Mouse (Mus musculus) CH12.LX (cell line): ENCODE results near the gene Kcnc3. TPM values are rescaled to one million over a fixed set of nuclear protein-coding genes. Genes with fewer than 3 reads are reported as not detected.
A peak's percentile ranks its signal among the peaks of the same experiment; 100 is the strongest.

ENCODE experiments used
- DNase-seq: peaks from one replicate; pipeline ENCODE4 v3.0.0-alpha.2; 2013; ENCODE audit errors: extremely low read depth
- H3K27ac ChIP-seq: 2 replicates; pipeline ENCODE4 v1.5.1; 2012; ENCODE audit warnings: low read depth, mild to moderate bottlenecking, control low read depth, moderate library complexity; ENCODE audit not compliant: insufficient read depth
- H3K27me3 ChIP-seq: replicated peaks from 2 replicates; pipeline ENCODE3; 2012; ENCODE audit warnings: inconsistent platforms
- H3K36me3 ChIP-seq, 2 experiments: replicated peaks in 1 of 2; 2 replicates each; pipeline versions ENCODE3 to v1.6.1; 2012; ENCODE audit warnings: inconsistent platforms in 1 of 2, low read length in 1 of 2, mild to moderate bottlenecking in 1 of 2, mixed read lengths in 1 of 2, moderate library complexity in 1 of 2; ENCODE audit not compliant: control insufficient read depth in 1 of 2, insufficient read depth in 1 of 2
- H3K4me1 ChIP-seq, 2 experiments: 2 replicates each; pipeline ENCODE4 v1.6.1; 2012; ENCODE audit warnings: inconsistent platforms in 1 of 2, moderate library complexity in 1 of 2; ENCODE audit not compliant: insufficient read depth in 2 of 2, control insufficient read depth in 1 of 2
- H3K4me2 ChIP-seq: 2 replicates; pipeline ENCODE4 v1.6.1; 2012; ENCODE audit warnings: low read depth, mild to moderate bottlenecking, control low read depth; ENCODE audit not compliant: poor library complexity, insufficient read depth, severe bottlenecking
- H3K4me3 ChIP-seq, 3 experiments: fragments of 150-350 bp in 1 of 3; sonication (generic) in 1 of 3; replicated peaks in 1 of 3; 2 replicates each; pipeline versions ENCODE3 to v1.5.1; 2011 to 2012; ENCODE audit warnings: low read depth in 2 of 3, low read length in 2 of 3, mild to moderate bottlenecking in 2 of 3, moderate library complexity in 2 of 3, control low read depth in 1 of 3, improper control_type of control experiment in 1 of 3, inconsistent platforms in 1 of 3, mixed read lengths in 1 of 3; ENCODE audit not compliant: poor library complexity in 1 of 3
- H3K79me2 ChIP-seq: replicated peaks from 2 replicates; pipeline ENCODE4 v1.6.1; 2012; ENCODE audit warnings: mild to moderate bottlenecking, moderate library complexity; ENCODE audit not compliant: control insufficient read depth, poor library complexity, insufficient read depth, severe bottlenecking; ENCODE audit errors: extremely low read depth
- H3K9ac ChIP-seq: 2 replicates; pipeline ENCODE4 v1.6.1; 2012; ENCODE audit warnings: low read depth, mild to moderate bottlenecking, control low read depth, moderate library complexity; ENCODE audit not compliant: insufficient read depth
- H3K9me3 ChIP-seq: replicated peaks from 2 replicates; pipeline ENCODE3; 2012; ENCODE audit warnings: low read length, inconsistent platforms, mixed read lengths
- CTCF ChIP-seq, 2 experiments: IDR thresholded peaks in 1 of 2; conservative IDR thresholded peaks in 1 of 2; 2 replicates each; pipeline ENCODE4 v1.5.1; 2011 to 2012; ENCODE audit warnings: low read depth in 2 of 2, low read length in 2 of 2, improper control_type of control experiment in 1 of 2, inconsistent platforms in 1 of 2, mild to moderate bottlenecking in 1 of 2, moderate library complexity in 1 of 2
- EP300 ChIP-seq: IDR thresholded peaks from 2 replicates; pipeline ENCODE4 v1.6.1; 2011; ENCODE audit warnings: low read length, improper control_type of control experiment
- IRF4 ChIP-seq: IDR thresholded peaks from 2 replicates; pipeline ENCODE4 v1.6.1; 2014; ENCODE audit warnings: low read depth, mild to moderate bottlenecking, inconsistent platforms, low read length, improper control_type of control experiment
- JUN ChIP-seq: IDR thresholded peaks from 2 replicates; pipeline ENCODE4 v1.6.1; 2011; ENCODE audit warnings: low read depth, mild to moderate bottlenecking, low read length, improper control_type of control experiment, moderate library complexity; ENCODE audit not compliant: insufficient read depth
- JUND ChIP-seq: conservative IDR thresholded peaks from 2 replicates; pipeline ENCODE4 v1.6.1; 2011; ENCODE audit warnings: low read depth, low read length, improper control_type of control experiment
- MAX ChIP-seq: IDR thresholded peaks from 2 replicates; pipeline ENCODE4 v1.6.1; 2011; ENCODE audit warnings: low read length, improper control_type of control experiment
- MEF2A ChIP-seq: IDR thresholded peaks from 2 replicates; pipeline ENCODE4 v1.6.1; 2014; ENCODE audit warnings: low read depth, mild to moderate bottlenecking, inconsistent platforms, low read length, improper control_type of control experiment, borderline replicate concordance
- POLR2A ChIP-seq: IDR thresholded peaks from 2 replicates; pipeline ENCODE4 v1.6.1; 2011; ENCODE audit warnings: low read depth, mild to moderate bottlenecking, improper control_type of control experiment, low read length
- RAD21 ChIP-seq: IDR thresholded peaks from 2 replicates; pipeline ENCODE4 v1.6.1; 2011; ENCODE audit warnings: low read depth, mild to moderate bottlenecking, low read length, improper control_type of control experiment, moderate library complexity
- RCOR1 ChIP-seq: conservative IDR thresholded peaks from 2 replicates; pipeline ENCODE4 v1.6.1; 2012; ENCODE audit warnings: low read depth, mild to moderate bottlenecking, inconsistent platforms, low read length, improper control_type of control experiment
- SMC3 ChIP-seq: IDR thresholded peaks from 2 replicates; pipeline ENCODE4 v1.6.1; 2011; ENCODE audit warnings: low read depth, low read length, improper control_type of control experiment
- ZC3H11A ChIP-seq: IDR thresholded peaks from 2 replicates; pipeline ENCODE4 v1.6.1; 2012; ENCODE audit warnings: low read depth, mild to moderate bottlenecking, inconsistent platforms, low read length, improper control_type of control experiment
- dilution Hi-C: fragments of 300-500 bp; cut with MboI; formaldehyde crosslinking; loops from 2 replicates; pipeline ENCODE4 v1.14.3; 2020; ENCODE audit warnings: low sequenced_read_pairs; ENCODE audit not compliant: extremely low pct_unique_long_range_greater_than_20kb, extremely low pct_ligation_motif_present
- in situ Hi-C: fragments of 300-500 bp; cut with MboI; formaldehyde crosslinking; loops from 3 replicates; pipeline ENCODE4 v1.14.3; 2019; ENCODE audit warnings: low sequenced_read_pairs, low pct_ligation_motif_present, low pct_unique_long_range_greater_than_20kb, mixed read lengths
- polyA plus RNA-seq: library from polyadenylated mRNA; unstranded; fragments of >175 nt; gene quantifications from 2 replicates; pipeline ENCODE4 v1.2.1, GENCODE M21; 2012; ENCODE audit warnings: low read depth; ENCODE audit not compliant: insufficient read length
- total RNA-seq, 2 experiments: library from RNA; depleted of rRNA; stranded (reverse); fragments of 300-350 nt in 1 of 2; fragments of >200 nt in 1 of 2; gene quantifications; 2 replicates each; pipeline ENCODE4 v1.2.3; 2012 to 2014

Gene Kcnc3
- total and polyA plus RNA-seq, 3 experiments = 0.31 to 5.6 (median 1.7) TPM

DNA sequence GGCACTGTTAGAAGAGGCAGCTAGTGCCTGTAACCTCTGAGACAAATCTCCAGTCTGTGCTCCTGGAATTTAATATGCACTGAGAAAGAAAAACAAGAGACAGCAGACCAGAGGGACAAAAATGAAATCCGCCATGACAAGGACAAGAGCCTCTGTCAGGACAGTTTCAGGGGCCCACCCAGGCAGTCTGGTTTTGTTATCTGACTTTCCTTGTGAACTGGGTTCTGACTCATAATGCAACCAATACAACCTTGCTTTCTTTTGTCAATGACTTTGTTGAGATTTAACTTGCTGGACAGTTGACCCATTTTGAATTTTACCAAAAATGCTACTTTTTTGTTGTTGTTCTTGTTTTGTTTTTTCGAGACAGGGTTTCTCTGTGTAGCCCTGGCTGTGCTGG, 32.8 kb upstream of the Kcnc3 start:
- H3K4me2 ChIP-seq = no peak overlapping the region
- no peak for DNase-seq
- TF ChIP-seq POLR2A = no peak
- peak; percentile 69 for TF ChIP-seq EP300
- peak; percentile 93 for TF ChIP-seq IRF4
- peak; percentile 50; the same call in 1 of the 2 replicates for TF ChIP-seq MEF2A
- peak; percentile 64 for TF ChIP-seq JUN
- peak; percentile 84 for TF ChIP-seq RCOR1
- TF ChIP-seq JUND = peak; percentile 83
- no peak for TF ChIP-seq MAX
- TF ChIP-seq, all 38 proteins: peak for 6
- Histone ChIP-seq H3K36me3 (peaks cover 0 to under 1% of the 10 kb centered on the region in 2 experiments), H3K27ac (no peak overlapping the region), H3K4me1 (peaks cover 2 to 34% of the 10 kb centered on the region in 2 experiments; a peak in 3 of 4 replicates), H3K4me3 (no peak overlapping the region), H3K27me3 (no peaks in the 10 kb centered on the region), H3K79me2 (no peaks in the 10 kb centered on the region), H3K9ac (no peak overlapping the region), H3K9me3 (no peaks in the 10 kb centered on the region)
- in situ Hi-C loops (loop anchor here (5.0 kb wide), 1 partner anchor 95 kb away; no protein-coding TSS in a partner anchor), dilution Hi-C loops (no loop called here)

DNA sequence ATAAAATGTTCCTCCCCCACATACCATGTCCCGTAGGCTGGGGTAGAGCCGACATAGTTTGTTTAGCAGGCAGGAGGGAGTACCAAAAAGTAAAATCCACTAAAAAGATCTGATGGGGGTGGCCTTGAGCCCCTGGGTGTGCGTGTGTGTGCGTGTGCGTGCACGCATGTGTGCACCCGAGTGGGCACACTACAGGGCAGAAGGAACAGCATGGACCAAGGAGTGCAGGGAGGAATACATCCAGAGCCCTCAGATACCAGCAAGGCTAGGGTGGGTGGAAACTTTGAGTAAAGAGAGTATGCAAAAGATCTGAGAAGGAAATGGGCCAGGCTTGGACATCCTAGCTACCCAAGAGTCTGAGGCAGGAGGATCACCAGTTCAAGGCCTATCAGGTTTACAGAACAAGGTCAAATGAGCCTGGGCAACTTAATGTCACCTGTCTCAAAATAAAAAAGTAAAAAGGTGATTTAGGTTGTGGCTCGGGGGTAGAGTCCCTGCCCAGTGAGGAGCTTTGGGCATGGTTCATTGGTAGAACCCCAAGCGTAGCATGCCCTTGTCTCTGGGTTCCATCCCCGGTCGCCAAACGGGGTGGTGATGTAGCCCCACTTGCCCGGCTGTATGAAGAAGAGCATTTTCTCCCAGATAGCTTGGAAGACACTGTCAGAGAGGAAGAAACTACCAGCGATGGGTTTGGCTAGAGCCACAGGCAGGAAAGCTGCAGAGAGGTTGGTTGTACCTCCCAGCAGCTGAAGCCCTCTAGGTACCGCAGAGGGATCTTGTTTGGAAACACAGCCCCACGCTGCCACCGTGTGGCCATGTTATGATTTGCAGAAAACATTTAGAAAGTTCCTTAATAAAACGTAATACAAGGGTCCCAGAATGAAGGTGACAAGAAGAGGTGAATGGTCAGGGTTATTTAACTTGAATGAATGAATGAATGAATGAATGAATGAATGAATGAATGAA, 29.7 kb upstream of the Kcnc3 start:
- in situ Hi-C loops (no loop called here), dilution Hi-C loops (no loop called here)
- no peak overlapping the region for H3K9ac ChIP-seq
- H3K27ac ChIP-seq = no peak overlapping the region
- peaks cover 6 to 37% of the 10 kb centered on the region in 2 experiments; a peak in 3 of 4 replicates for H3K4me1 ChIP-seq
- DNase-seq = peak; percentile 86
- no peaks in the 10 kb centered on the region for H3K9me3 ChIP-seq
- H3K4me3 ChIP-seq = no peak overlapping the region
- H3K4me2 ChIP-seq = no peak overlapping the region
- H3K27me3 ChIP-seq = no peaks in the 10 kb centered on the region
- TF ChIP-seq CTCF (conservative IDR thresholded peaks at IDR 0.05 in 1 of 2, IDR thresholded peaks at IDR 0.05 in 1 of 2; ENCODE audit: low read depth in 2 of 2, low read length in 2 of 2) (peak; percentile 44 to 92), RAD21 (peak; percentile 90), IRF4 (peak; percentile 14; the same call in 1 of the 2 replicates), SMC3 (peak; percentile 92), ZC3H11A (peak; percentile 59), RCOR1 (no peak)
- H3K79me2 ChIP-seq = no peaks in the 10 kb centered on the region
- H3K36me3 ChIP-seq = no peaks in the 10 kb centered on the region
